Mouse (Mus musculus): Measurements from ENCODE around the gene Olfr782.
"Not testable (repeated sequence)": the region's sequence is repeated elsewhere in the genome, so short reads cannot be mapped to it uniquely, and the experiment has no call there.

Gene Olfr782

DNA sequence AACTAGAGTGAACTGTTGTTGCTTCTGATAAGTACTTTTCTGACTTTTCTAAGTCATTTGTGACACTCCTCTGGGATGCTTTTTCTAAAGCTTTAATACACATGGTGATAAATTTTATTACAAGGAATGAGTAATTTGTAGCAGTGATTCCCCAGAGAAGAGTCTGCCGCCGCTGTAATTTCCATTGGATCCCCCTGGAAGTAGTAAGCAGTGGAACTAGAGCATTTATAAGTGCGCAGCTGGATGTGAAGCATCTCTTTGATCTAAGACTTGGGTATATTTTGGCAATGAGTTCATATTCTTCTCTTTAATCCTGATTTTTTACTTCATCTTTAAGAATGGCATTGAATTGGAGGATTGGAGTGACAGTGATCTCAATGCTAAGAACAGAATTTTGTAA, at the start of gene Olfr782:
TSS of gene Olfr782 (plus strand) at position 301 of the 400 bp plus-strand sequence.
- no peak for DNase-seq

DNA sequence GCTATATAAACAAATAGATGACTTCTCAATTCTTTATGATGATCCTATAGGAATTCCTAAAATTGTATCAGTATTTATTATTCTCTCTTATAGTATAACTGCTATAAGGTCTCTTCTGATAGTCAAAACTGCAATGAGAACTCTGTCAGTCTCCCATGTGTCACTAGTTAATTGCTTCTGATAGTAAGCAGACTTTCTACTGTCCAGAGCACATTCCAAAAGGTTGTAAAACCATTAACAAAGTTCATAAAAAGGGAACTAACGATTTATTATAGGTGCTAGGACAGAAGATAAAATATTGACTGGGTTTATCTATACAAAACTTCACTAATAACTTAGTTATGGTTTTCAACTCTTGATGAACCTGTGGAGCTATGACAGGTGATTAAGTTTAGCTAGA, 35.7 kb upstream of the Olfr782 start:
- not testable (repeated sequence) for DNase-seq

DNA sequence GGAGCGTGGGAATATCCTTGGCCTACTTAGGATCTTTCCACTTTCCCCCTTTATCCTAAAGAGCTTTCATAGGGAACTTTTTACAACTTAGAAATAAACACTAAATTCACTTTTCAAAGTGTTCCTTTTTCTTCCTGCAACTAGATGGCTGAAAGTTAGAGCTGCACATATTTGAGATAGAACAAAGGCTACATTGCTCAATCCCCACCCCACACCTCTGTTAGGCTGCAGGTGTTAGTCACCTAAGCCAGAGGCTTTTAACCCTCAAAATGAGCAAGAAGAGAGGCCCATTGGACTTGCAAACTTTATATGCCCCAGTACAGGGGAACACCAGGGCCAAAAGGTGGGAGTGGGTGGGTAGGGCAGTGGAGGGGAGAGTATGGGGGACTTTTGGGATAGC, 35.1 kb upstream of the Olfr782 start:
- not testable (repeated sequence) for DNase-seq

DNA sequence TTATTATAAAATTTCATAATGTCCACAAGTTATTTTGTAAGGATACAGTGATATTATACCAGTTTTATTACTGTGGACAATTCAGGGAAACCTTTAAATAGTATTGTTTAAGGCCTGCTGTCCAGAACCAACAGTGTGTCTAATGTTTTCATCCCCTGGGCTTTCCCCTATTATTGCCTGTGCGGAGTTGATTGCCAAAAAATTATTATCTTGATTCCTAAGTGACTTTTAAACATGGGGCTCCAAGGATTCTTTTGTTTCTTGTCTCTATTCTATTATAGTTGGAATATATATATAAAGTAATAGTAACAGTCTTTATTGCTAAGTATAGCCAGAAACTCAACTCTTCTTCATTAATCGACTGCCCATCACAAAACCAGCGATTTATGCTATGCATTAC, 30.8 kb upstream of the Olfr782 start, which contains the start of gene Olfr780:
TSS of gene Olfr780 (plus strand) at position 301 of the 400 bp plus-strand sequence.
- DNase-seq: no peak

DNA sequence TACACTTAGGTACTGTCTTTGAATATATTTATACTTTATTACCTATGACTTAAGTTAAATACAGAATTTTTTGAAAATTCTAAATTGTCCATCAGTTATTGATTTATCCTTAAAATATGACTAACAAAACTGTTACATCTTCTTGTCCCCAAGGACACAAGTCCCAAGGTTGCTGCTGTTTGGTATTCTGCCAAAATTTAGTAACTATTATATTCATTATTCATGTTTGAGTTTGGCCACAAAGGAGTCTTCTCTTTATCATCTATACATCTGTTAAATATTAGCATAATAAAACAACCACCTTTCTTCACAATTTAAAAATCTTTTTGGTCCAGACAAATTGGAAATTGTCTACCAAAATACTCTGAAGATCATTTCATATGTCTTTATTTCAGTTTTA, 20.1 kb upstream of the Olfr782 start, which contains the start of gene Olfr781:
TSS of gene Olfr781 (plus strand) at position 301 of the 400 bp plus-strand sequence.
- DNase-seq: no peak

DNA sequence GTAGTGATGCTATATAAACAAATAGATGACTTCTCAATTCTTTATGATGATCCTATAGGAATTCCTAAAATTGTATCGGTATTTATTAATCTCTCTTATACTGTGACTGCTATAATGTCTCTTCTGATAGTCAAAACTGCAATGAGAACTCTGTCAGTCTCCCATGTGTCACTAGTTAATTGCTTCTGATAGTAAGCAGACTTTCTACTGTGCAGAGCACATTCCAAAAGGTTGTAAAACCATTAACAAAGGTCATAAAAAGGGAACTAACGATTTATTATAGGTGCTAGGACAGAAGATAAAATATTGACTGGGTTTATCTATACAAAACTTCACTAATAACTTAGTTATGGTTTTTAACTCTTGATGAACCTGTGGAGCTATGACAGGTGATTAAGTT, 3.8 kb downstream of the Olfr782 start:
- not testable (repeated sequence) for DNase-seq

DNA sequence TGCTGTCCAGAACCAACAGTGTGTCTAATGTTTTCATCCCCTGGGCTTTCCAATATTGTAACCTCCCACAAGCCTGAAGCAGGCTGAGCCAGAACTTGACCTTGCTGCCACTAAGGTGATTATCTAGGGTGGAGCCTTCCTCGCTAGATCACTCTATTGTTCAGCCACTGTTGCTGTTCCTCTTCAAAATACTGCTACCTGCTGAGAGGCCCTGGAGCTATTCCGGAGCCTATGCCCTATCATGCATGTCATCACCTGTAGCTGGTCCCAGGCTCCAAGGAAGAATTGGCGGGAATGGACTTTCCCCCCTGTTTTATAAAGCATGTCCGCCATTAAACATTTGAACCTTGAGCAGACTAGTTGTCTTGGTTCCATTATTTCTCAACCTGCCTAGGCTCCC, 7.8 kb downstream of the Olfr782 start:
- not testable (repeated sequence) for DNase-seq

DNA sequence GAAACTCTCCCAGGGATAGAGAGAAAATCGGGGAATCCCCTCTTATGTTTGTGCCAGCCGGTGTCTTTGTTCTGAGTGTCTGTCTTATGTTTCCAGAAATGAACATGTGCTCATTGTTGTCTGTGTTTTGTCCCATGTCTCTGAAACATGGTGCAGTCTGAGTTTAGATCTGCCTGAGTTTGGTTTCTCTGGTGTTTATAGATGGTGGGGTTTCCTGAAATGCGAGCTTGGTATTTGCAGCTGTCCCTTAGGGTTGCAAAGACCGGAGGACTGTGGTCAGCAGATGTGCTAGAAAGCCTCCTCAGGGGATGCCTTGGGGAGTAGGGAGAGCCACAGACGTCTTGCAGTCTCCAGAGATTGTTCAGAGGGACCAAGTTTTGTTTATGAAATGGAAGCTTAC, 8.7 kb downstream of the Olfr782 start:
- DNase-seq: no peak

DNA sequence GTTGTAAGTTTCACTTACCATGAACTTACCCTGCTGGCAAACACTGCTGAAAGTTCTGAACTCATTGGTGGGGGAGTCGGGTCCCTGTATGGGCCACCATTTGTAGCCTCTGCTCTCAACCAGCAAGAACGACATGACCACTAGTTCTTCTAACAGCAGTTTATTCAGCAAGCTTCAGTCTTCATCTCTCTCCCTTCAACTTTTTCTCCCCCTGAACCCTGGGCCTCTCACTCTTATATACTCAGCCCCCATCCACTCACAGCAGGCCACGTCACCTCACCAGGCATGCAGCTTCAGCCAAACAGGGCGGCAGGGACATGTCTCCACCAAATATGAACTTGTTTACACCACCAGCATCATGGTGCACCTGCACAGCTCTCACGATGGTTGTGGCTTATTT, 25.4 kb downstream of the Olfr782 start:
- DNase-seq: not testable (repeated sequence)

DNA sequence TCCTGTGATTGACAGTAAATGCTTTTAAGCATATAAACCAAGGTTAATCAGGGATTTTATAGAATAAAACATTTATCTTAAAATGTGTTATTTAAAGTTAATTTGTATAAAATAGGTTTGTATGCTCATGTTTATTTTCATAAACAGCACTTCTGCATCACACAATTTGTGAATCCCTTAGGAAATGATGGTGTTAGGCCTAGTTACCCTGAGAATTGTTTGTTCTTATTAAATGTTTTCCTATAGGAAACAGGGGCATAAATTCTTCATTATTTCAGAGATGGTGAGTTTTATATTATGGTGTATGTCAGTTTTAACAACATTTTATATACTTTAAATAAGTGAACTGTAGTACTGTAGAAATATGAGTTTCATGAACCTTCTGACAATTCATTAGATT, 35.1 kb downstream of the Olfr782 start, which contains the start of gene Olfr784:
TSS of gene Olfr784 (plus strand) at position 301 of the 400 bp plus-strand sequence.
- DNase-seq: no peak

DNA sequence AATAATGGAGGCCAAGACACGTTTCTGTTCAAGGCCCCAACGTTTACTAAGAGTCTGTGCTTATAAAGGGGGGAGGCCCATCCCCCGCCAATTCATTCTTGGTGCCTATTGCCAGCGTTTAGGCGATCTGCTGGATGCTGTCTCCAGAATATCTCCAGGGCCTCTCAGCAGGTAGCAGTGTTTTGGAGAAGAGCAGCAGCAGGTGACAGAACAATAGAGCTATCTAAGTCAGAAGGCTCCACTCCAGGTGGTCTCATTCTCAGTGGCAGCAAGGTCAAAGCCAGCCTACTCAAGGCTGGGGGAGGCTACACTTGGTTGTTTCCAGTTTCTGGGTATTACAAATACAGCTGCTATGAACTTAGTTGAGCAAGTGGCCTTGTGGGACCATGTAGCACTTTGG, 52.2 kb downstream of the Olfr782 start:
- no peak for DNase-seq

All from lung, postnatal 36 days (tissue).